Mouse (Mus musculus) embryonic facial prominence, embryonic 11.5 days (tissue): ENCODE results near the gene Ube2k. TPM values are rescaled to one million over a fixed set of nuclear protein-coding genes. Genes with fewer than 3 reads are reported as not detected.

Experiments used
- ATAC-seq: fragments of 200-750 bp; cut with Nextera tagmentation; replicated peaks from 2 replicates; pipeline ENCODE4 v1.8.0; 2017; ENCODE audit warnings: low read depth; ENCODE audit not compliant: insufficient number of reproducible peaks, low FRiP score, low TSS enrichment
- DNase-seq: peaks from one replicate; pipeline ENCODE4 v3.0.0-alpha.2; 2015; ENCODE audit warnings: low spot score
- H3K27ac ChIP-seq: fragments of 300-500 bp; sonication (generic); replicated peaks from 2 replicates; pipeline ENCODE4 v1.5.1; 2014; ENCODE audit warnings: mild to moderate bottlenecking, low read depth, low read length, control low read depth
- H3K27me3 ChIP-seq: fragments of 300-500 bp; sonication (generic); 2 replicates; pipeline ENCODE4 v1.6.1; 2014; ENCODE audit warnings: mild to moderate bottlenecking, low read length, moderate library complexity, mixed read lengths; ENCODE audit not compliant: control insufficient read depth, insufficient read depth
- H3K36me3 ChIP-seq: fragments of 300-500 bp; sonication (generic); replicated peaks from 2 replicates; pipeline ENCODE4 v1.6.1; 2014; ENCODE audit warnings: low read depth, mild to moderate bottlenecking, low read length, moderate library complexity, mixed read lengths; ENCODE audit not compliant: control insufficient read depth, insufficient read depth
- H3K4me1 ChIP-seq: fragments of 300-500 bp; sonication (generic); 2 replicates; pipeline ENCODE4 v1.6.1; 2014; ENCODE audit warnings: low read length, mixed read lengths; ENCODE audit not compliant: control insufficient read depth, insufficient read depth
- H3K4me2 ChIP-seq: fragments of 300-500 bp; sonication (generic); 2 replicates; pipeline ENCODE4 v1.6.1; 2014; ENCODE audit warnings: low read depth, mild to moderate bottlenecking, control low read depth, low read length, moderate library complexity
- H3K4me3 ChIP-seq: fragments of 300-500 bp; sonication (generic); 2 replicates; pipeline ENCODE4 v1.5.1; 2014; ENCODE audit warnings: low read depth, low read length, control low read depth
- H3K9ac ChIP-seq: fragments of 300-500 bp; sonication (generic); replicated peaks from 2 replicates; pipeline ENCODE4 v1.6.1; 2014; ENCODE audit warnings: mild to moderate bottlenecking, control low read depth, low read length
- H3K9me3 ChIP-seq: fragments of 300-500 bp; sonication (generic); replicated peaks from 2 replicates; pipeline ENCODE4 v1.6.1; 2016; ENCODE audit warnings: mild to moderate bottlenecking, low read length, inconsistent platforms, mixed read lengths; ENCODE audit not compliant: control insufficient read depth
- WGBS: fragments of 180-500 bp; shearing (Covaris S2); extraction: QIAGEN DNeasy Blood & Tissue Kit; methylation state at CpG from one replicate; pipeline ENCODE4 v1.1.7; 2014; 5-methylcytosine and 5-hydroxymethylcytosine counted together
- polyA plus RNA-seq: library from polyadenylated mRNA; unstranded; fragments of >200 nt; fragmentation: Nextera tagmentation; extraction: Ambion mirVana; gene quantifications from 2 replicates; pipeline ENCODE4 v1.2.1, GENCODE M21; 2014

Gene Ube2k
- polyA plus RNA-seq, 1 experiment from 2014 or later, result 170 TPM

DNA sequence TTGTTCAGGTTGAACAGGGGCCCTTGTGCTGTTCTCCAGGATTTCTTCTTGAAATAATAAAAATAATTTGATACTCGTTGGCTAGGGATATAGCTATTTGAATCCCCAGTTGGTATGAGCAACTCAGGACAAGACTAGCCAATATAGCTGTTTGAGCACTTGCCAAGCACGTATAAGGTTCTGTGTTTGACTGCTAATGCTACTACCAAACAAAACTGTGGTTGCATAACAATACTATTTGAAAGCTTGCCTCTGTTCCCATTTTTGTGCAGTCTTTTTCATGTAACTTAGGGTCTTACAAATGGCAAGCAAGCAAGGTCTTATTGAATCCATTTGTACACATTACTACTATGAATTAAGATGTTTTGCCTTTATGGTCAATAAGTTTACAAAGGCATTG is 38.9 kb downstream of the Ube2k start:
- no peak overlapping the region for H3K4me2 ChIP-seq
- no peak overlapping the region for H3K27ac ChIP-seq
- no peak overlapping the region for H3K4me3 ChIP-seq
- ATAC-seq (no peak), DNase-seq (no peak)
- WGBS, result 92% methylated on average over 2 of the region's 2 CpGs
- H3K27me3 ChIP-seq, result no peaks in the 10 kb centered on the region
- no peak overlapping the region for H3K9ac ChIP-seq
- no peaks in the 10 kb centered on the region for H3K4me1 ChIP-seq
- no peaks in the 10 kb centered on the region for H3K9me3 ChIP-seq
- no peaks in the 10 kb centered on the region for H3K36me3 ChIP-seq

DNA sequence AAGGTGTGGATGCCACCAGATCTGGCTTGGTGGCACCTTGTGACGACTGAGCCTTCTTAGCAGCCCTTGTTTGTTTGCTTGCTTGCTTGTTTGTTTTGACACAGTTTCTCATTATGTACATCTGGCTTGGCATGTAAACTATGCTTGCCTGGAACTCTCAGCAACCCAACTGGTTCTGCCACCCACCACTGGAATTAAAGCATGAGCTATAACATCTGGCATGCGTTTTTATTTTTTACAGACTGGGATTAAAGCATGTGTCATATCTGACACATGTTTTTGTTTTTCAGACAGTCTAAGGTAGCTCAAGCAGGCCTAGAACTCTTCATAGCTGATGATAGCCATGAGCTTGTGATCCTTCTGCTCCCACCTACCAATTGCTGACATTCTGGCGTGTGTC is 41.5 kb downstream of the Ube2k start:
- WGBS, result 75% methylated on average over 3 of the region's 3 CpGs
- DNase-seq (no peak), ATAC-seq (no peak)
- Histone ChIP-seq H3K4me1 (no peaks in the 10 kb centered on the region), H3K27ac (no peak overlapping the region), H3K4me3 (no peak overlapping the region), H3K27me3 (no peaks in the 10 kb centered on the region), H3K9ac (no peak overlapping the region), H3K4me2 (no peak overlapping the region), H3K9me3 (no peaks in the 10 kb centered on the region), H3K36me3 (no peaks in the 10 kb centered on the region)

DNA sequence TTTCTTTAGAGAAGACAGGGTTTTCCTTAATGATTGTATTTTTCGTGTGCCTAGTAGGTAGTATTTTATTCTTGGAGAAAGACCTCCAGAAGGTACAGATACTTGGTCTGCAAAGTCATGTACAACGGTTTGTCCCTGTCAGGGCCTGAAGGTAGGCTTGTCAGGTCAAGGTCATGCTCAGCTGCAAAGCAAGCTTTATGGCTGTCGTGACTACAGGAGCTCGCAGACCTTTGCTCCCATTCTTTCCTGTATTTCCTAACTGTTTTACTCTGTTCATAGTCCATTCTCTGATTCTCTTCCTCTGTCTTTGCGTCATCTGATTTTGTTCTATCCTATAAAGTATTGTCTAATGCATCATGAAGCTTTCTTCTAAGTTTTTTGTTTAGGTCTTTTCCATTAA is 49.3 kb downstream of the Ube2k start:
- no peaks in the 10 kb centered on the region for H3K27me3 ChIP-seq
- no peaks in the 10 kb centered on the region for H3K36me3 ChIP-seq
- DNase-seq (no peak), ATAC-seq (no peak)
- H3K4me3 ChIP-seq, result no peak overlapping the region
- H3K9me3 ChIP-seq, result no peaks in the 10 kb centered on the region
- no peak overlapping the region for H3K27ac ChIP-seq
- H3K4me1 ChIP-seq, result no peaks in the 10 kb centered on the region
- H3K9ac ChIP-seq, result no peak overlapping the region
- WGBS, result 85% methylated on average over 5 of the region's 5 CpGs
- no peak overlapping the region for H3K4me2 ChIP-seq

- ATAC-seq (no peak), DNase-seq (no peak)
- H3K4me3 ChIP-seq, result no peak overlapping the region
- no peak overlapping the region for H3K9ac ChIP-seq
- 92% methylated on average over 1 of the region's 1 CpGs for WGBS
- H3K4me2 ChIP-seq, result no peak overlapping the region
- H3K9me3 ChIP-seq, result no peaks in the 10 kb centered on the region
- peaks cover 6% of the 10 kb centered on the region; the same call in 1 of the 2 replicates for H3K36me3 ChIP-seq
- no peak overlapping the region for H3K27ac ChIP-seq
- no peaks in the 10 kb centered on the region for H3K27me3 ChIP-seq
- no peaks in the 10 kb centered on the region for H3K4me1 ChIP-seq
These were observed 53.2 kb downstream of the Ube2k start for GRCm38 (mm10) chr5:65590199-65590598.

DNA sequence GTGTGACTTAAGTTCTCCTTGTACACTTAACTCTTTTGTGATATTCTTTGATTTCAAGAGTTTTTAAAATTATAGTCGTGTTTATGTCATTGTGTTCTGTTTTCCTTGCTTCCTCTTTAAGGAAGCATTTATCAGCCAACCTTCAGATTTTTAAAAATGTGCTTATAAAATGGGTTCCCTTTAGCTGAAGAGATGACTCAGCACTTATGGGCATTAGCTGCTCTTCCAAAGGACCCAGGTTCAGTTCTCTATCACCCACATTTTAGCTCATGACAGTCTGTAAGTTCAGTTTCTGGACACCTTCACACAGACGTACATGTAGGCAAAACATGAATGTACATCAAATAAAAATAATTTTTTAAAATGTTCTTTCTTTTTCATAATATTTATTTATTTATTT is 55.4 kb downstream of the Ube2k start:
- peaks cover 6% of the 10 kb centered on the region; the same call in 1 of the 2 replicates for H3K36me3 ChIP-seq
- H3K4me1 ChIP-seq, result no peaks in the 10 kb centered on the region
- H3K4me3 ChIP-seq, result no peak overlapping the region
- no peaks in the 10 kb centered on the region for H3K9me3 ChIP-seq
- DNase-seq (no peak), ATAC-seq (no peak)
- H3K27me3 ChIP-seq, result no peaks in the 10 kb centered on the region
- H3K9ac ChIP-seq, result no peak overlapping the region
- 89% methylated on average over 2 of the region's 2 CpGs for WGBS
- no peak overlapping the region for H3K27ac ChIP-seq
- H3K4me2 ChIP-seq, result no peak overlapping the region

DNA sequence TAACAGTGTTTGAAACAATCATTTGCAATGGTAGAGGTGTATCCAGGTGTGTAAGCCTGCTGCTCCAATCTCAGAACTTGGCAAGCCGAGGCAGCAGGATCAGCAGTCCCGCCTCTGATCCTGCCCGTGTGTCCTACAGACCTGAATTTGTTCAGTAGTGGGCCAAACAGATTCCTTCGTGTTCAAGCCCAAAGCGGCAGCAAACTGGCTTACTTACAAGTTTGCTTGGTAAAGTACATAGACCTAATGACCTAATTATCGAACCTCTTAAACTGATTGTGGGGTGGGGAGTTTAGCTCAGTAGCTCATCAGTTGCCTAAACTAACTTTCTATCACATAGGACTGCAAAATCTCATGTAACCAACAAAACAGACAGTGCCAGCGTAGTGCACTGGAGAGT is 62.6 kb downstream of the Ube2k start:
- Histone ChIP-seq H3K27me3 (no peaks in the 10 kb centered on the region), H3K27ac (no peak overlapping the region)
- ATAC-seq, result no peak

DNA sequence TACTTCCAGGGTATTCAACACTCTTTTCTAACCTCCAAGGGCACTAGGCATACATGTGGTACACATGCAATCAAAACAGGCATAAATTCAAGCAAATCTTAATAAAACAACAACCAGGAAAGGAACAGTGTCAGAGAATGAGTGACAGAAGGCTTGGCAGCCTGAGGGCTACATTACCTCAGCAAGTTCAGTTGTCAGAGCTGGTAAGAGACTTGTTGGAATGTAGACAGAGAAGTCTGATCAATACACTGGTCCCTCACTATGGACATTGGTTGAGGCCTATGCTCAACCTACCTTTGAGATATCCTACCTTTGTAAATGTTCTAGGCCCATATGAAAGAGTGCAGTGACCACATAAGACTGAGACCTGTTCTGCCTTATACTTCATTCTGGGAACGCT is 69.8 kb downstream of the Ube2k start:
- Histone ChIP-seq H3K4me3 (no peak overlapping the region), H3K36me3 (no peaks in the 10 kb centered on the region), H3K27me3 (no peaks in the 10 kb centered on the region), H3K27ac (no peak overlapping the region), H3K9ac (no peak overlapping the region), H3K4me1 (no peaks in the 10 kb centered on the region), H3K9me3 (no peaks in the 10 kb centered on the region), H3K4me2 (no peak overlapping the region)
- WGBS, result 94% methylated on average over 1 of the region's 1 CpGs
- DNase-seq (no peak), ATAC-seq (no peak)

More for the DNA sequence above, 62.6 kb downstream of the Ube2k start:
- Histone ChIP-seq H3K36me3 (peaks cover 4% of the 10 kb centered on the region), H3K4me3 (no peak overlapping the region), H3K9ac (no peak overlapping the region), H3K9me3 (no peaks in the 10 kb centered on the region), H3K4me2 (no peak overlapping the region), H3K4me1 (no peaks in the 10 kb centered on the region)
- no peak for DNase-seq
- 93% methylated on average over 7 of the region's 7 CpGs for WGBS

GRCm38 (mm10) chr5:65609769-65610168 is 72.7 kb downstream of the Ube2k start:
- no peak overlapping the region for H3K4me3 ChIP-seq
- H3K4me1 ChIP-seq, result no peaks in the 10 kb centered on the region
- H3K27ac ChIP-seq, result no peak overlapping the region
- no peaks in the 10 kb centered on the region for H3K9me3 ChIP-seq
- H3K27me3 ChIP-seq, result no peaks in the 10 kb centered on the region
- no peak for ATAC-seq
- WGBS, result 91% methylated on average over 5 of the region's 5 CpGs
- no peak overlapping the region for H3K4me2 ChIP-seq
- DNase-seq, result no peak
- no peak overlapping the region for H3K9ac ChIP-seq
- no peaks in the 10 kb centered on the region; the same call in 1 of the 2 replicates for H3K36me3 ChIP-seq
